Mouse (Mus musculus) T-helper 17 cell (primary cell): Measurements from ENCODE around the gene Cyp4f17.
"Not testable (repeated sequence)": the region's sequence is repeated elsewhere in the genome, so short reads cannot be mapped to it uniquely, and the experiment has no call there.

ENCODE experiments used
- in situ Hi-C, 2 experiments: fragments of 300-600 bp; cut with MboI, MseI; formaldehyde crosslinking; loops; 1 replicate in 1 of 2; 2 replicates in 1 of 2; pipeline ENCODE4 v1.15.1; 2025; ENCODE audit warnings: high pct_unique_total_duplicates in 2 of 2

Gene Cyp4f17

GRCm38 (mm10) chr17:32526341-32526740 lies 20.5 kb downstream of the Cyp4f17 start:
- in situ Hi-C loops = loop anchor here in 1 of 2 experiments (5.0 kb wide), 1 partner anchor 106 kb away; no protein-coding TSS in a partner anchor

- in situ Hi-C loops = loop anchor here in 1 of 2 experiments (5.0 kb wide), 1 partner anchor 105 kb away; no protein-coding TSS in a partner anchor
These were observed 21.9 kb downstream of the Cyp4f17 start for GRCm38 (mm10) chr17:32527748-32528147.

GRCm38 (mm10) chr17:32528408-32529337 lies 22.8 kb downstream of the Cyp4f17 start:
- in situ Hi-C loops = loop anchor here in 1 of 2 experiments (5.0 kb wide), 1 partner anchor 104 kb away; no protein-coding TSS in a partner anchor

GRCm38 (mm10) chr17:32532356-32532755 lies 26.5 kb downstream of the Cyp4f17 start:
- in situ Hi-C loops = loop anchor here in 1 of 2 experiments (5.0 kb wide), 1 partner anchor 40 kb away; no protein-coding TSS in a partner anchor

- in situ Hi-C loops = loop anchor here in 1 of 2 experiments (5.0 kb wide), 1 partner anchor 38 kb away; no protein-coding TSS in a partner anchor
These were observed 28.2 kb downstream of the Cyp4f17 start for GRCm38 (mm10) chr17:32534068-32534467.

GRCm38 (mm10) chr17:32536051-32536866 lies 30.4 kb downstream of the Cyp4f17 start, which contains the start of gene Cyp4f16:
TSS of gene Cyp4f16 (plus strand) at chr17:32536558.
- in situ Hi-C loops = not testable (repeated sequence)

- in situ Hi-C loops = no loop called here
These were observed 31.0 kb downstream of the Cyp4f17 start for GRCm38 (mm10) chr17:32536867-32537250.

- in situ Hi-C loops = not testable (repeated sequence)
These were observed 38.9 kb downstream of the Cyp4f17 start for GRCm38 (mm10) chr17:32544792-32545191.

GRCm38 (mm10) chr17:32550377-32550776 lies 44.5 kb downstream of the Cyp4f17 start:
- in situ Hi-C loops = loop anchor here in 1 of 2 experiments (5.0 kb wide), 2 partner anchors 82 to 127 kb away; no protein-coding TSS in a partner anchor

- in situ Hi-C loops = loop anchor here in 1 of 2 experiments (5.0 kb wide), 2 partner anchors 81 to 126 kb away; no protein-coding TSS in a partner anchor
These were observed 45.3 kb downstream of the Cyp4f17 start for GRCm38 (mm10) chr17:32550900-32551770.

- in situ Hi-C loops = loop anchor here in 1 of 2 experiments (5.0 kb wide), 2 partner anchors 79 to 124 kb away; no protein-coding TSS in a partner anchor
These were observed 47.2 kb downstream of the Cyp4f17 start for GRCm38 (mm10) chr17:32553016-32553415.

GRCm38 (mm10) chr17:32554368-32554767 lies 48.5 kb downstream of the Cyp4f17 start:
- in situ Hi-C loops = loop anchor here in 1 of 2 experiments (5.0 kb wide), 2 partner anchors 78 to 123 kb away; no protein-coding TSS in a partner anchor

GRCm38 (mm10) chr17:32563301-32563700 lies 57.5 kb downstream of the Cyp4f17 start:
- in situ Hi-C loops = not testable (repeated sequence)

- in situ Hi-C loops = loop anchor here in 1 of 2 experiments (5.0 kb wide), 1 partner anchor 41 kb away; no protein-coding TSS in a partner anchor
These were observed 67.4 kb downstream of the Cyp4f17 start for GRCm38 (mm10) chr17:32573286-32573685.

- in situ Hi-C loops = no loop called here
These were observed 71.8 kb downstream of the Cyp4f17 start for GRCm38 (mm10) chr17:32577496-32578186.
